Mouse (Mus musculus): ENCODE measurements around the gene Zfp821.
A peak's percentile ranks its signal among the peaks of the same experiment; 100 is the strongest.

DNA sequence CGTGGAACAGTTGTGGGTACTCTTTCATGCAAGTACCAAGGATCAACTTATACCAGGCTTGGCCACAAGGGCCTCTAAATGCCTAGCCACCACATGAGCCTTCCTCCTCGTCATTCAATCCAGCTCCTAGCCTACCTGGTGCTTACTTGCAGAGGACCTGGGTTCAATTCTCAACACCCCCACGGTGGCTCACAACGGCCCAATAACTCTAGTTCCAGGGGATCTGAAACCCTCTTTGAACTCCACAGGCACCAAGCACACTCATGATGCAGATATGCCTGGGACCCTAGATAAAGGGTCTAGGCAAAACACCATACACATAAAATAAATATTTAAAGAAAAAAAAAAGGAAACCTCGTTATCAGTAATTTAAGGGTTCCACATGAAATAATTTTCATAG is 13.6 kb upstream of the Zfp821 start:
- peak; percentile 43 for TF ChIP-seq CTCF (IDR thresholded peaks at IDR 0.05)
- no peak for TF ChIP-seq POLR2A (IDR thresholded peaks at IDR 0.05; ENCODE audit: insufficient read depth, low read depth, low read length)
- no peak for TF ChIP-seq EP300 (IDR thresholded peaks at IDR 0.05; ENCODE audit: insufficient read depth, low read depth, low read length)

Data from heart, adult 2 months (tissue).